Mouse (Mus musculus) brain, embryonic 14.5 days (tissue): ENCODE data around the gene Nbr1.

Source experiments
- CTCF ChIP-seq: fragments of 200-500 bp; IDR thresholded peaks from 2 replicates; pipeline ENCODE4 v1.5.1; 2012; ENCODE audit warnings: inconsistent platforms, mild to moderate bottlenecking, moderate library complexity, borderline replicate concordance; ENCODE audit not compliant: insufficient read depth, insufficient read length; ENCODE audit errors: extremely low read depth
- POLR2A ChIP-seq: fragments of 200-500 bp; IDR thresholded peaks from 2 replicates; pipeline ENCODE4 v1.6.1; 2012; ENCODE audit warnings: mild to moderate bottlenecking, inconsistent platforms, borderline replicate concordance; ENCODE audit not compliant: poor library complexity, insufficient read depth, insufficient read length, severe bottlenecking; ENCODE audit errors: extremely low read depth

DNA sequence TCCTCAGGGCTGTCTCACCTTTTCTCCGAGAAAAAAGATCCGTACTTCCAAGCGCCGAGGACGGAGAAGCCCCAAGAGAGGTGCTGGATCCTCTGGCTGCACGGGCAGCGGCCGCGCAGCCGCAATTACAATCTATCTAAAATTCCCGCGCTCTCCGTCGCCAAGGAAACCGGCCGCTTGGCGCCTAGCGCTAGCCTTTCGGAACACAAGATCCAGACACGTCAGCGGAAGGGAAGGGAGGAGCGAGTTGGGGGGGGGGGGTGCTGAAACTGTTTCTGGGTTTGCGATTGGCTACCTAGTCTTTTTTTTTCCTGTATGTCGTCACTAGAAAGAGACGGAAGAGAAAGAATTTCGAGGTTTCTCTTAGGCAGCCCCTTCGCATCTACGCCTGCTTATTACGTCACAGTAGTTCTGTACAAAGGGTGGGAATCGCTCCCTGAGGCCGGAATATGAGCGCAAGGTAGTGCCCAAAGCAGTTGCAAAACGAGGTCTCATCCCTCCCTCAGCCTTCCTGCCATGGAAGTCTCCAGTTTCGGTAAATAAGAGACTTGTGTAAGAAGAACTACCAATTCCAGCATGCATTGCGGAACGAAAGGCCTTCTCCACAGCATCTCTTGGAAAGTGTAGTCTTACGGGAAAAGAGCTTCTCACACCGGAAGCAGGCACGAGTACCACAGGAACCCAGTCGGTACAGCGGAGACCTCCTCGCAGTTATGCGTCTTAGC lies at the start of gene Nbr1, which contains the start of gene Brca1:
- TF ChIP-seq CTCF (no peak), POLR2A (no peak)
